Mouse (Mus musculus): ENCODE data around the gene 4930474N05Rik. TPM values are rescaled to one million over a fixed set of nuclear protein-coding genes. Genes with fewer than 3 reads are reported as not detected.
A peak's percentile ranks its signal among the peaks of the same experiment; 100 is the strongest.

4930474N05Rik gene
- polyA plus RNA-seq (2015; fragmentation: Nextera tagmentation; extraction: Ambion mirVana), result not detected in 2 replicates

DNA sequence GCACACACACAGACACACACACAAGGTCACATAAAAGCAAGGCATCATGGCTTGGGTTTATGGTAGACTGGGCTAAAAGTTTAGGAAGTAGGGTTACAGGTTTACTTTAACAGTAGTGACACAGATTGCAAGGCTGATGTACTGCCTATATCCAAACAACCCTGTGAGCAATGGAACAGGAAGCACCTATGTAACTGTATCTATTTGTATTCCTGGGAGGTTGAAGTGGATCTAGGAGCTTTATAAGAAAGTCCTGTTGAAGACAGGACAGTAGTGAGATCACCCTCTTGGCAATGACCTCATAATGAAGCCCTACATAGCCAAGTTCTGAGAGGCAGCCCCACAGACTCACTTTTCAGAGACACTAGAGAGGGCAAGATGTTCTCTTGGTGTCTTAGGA, at the start of gene 4930474N05Rik:
4930474N05Rik (plus strand) TSS at position 301 of the 400 bp plus-strand sequence.
- no peak within 1 kb of the TSS for H3K27ac ChIP-seq
- H3K4me3 ChIP-seq, result no peak within 1 kb of the TSS
- no peak within 1 kb of the TSS for H3K4me2 ChIP-seq
- no peak within 1 kb of the TSS for H3K9ac ChIP-seq
- no peak for ATAC-seq
- H3K36me3 ChIP-seq (ENCODE audit: poor library complexity, severe bottlenecking), result no peaks in the 10 kb centered on the region
- H3K4me1 ChIP-seq, result no peaks in the 10 kb centered on the region
- no peaks in the 10 kb centered on the region for H3K9me3 ChIP-seq (replicated peaks)
- H3K27me3 ChIP-seq, result no peaks in the 10 kb centered on the region

- H3K9ac ChIP-seq, result no peak overlapping the region
- peak; percentile 94 for ATAC-seq
- H3K36me3 ChIP-seq (ENCODE audit: poor library complexity, severe bottlenecking), result no peaks in the 10 kb centered on the region
- H3K4me1 ChIP-seq, result peaks cover 11% of the 10 kb centered on the region
- H3K27ac ChIP-seq, result peak overlapping the region; percentile 45; the same call in 1 of the 2 replicates
- H3K4me2 ChIP-seq, result peak overlapping the region; percentile 41
- no peaks in the 10 kb centered on the region for H3K9me3 ChIP-seq (replicated peaks)
- H3K27me3 ChIP-seq, result no peaks in the 10 kb centered on the region
- H3K4me3 ChIP-seq, result no peak overlapping the region
- WGBS, result 24% methylated on average over 9 of the region's 9 CpGs
These were observed 45.8 kb upstream of the 4930474N05Rik start for GRCm38 (mm10) chr14:36048746-36049391.

DNA sequence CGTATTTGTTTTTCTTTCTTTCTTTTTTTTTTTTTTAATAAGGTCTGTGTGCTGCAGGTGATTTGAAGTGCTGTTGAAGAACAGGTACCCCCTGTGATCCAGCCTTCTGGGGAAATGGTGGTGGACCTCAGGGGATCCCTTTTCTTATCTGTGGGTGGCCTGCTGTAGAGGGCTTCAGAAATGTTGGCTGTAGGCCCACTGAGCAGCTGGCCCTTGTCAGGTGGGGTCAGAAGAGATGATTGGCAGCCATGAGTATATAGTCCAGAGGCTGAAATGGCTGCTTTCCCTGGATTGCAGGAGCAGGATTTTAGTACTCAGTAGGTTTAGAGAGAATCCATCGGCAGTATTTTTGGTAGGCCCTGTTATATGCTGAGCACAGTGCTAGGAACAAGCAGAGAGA, 41.4 kb upstream of the 4930474N05Rik start:
- no peak for ATAC-seq
- WGBS, result 88% methylated on average over 2 of the region's 2 CpGs
- Histone ChIP-seq H3K36me3 (ENCODE audit: poor library complexity, severe bottlenecking) (no peaks in the 10 kb centered on the region), H3K4me3 (no peak overlapping the region), H3K27me3 (no peaks in the 10 kb centered on the region), H3K27ac (no peak overlapping the region), H3K9ac (no peak overlapping the region), H3K4me1 (peaks cover 10% of the 10 kb centered on the region), H3K9me3 (replicated peaks) (no peaks in the 10 kb centered on the region), H3K4me2 (no peak overlapping the region)

GRCm38 (mm10) chr14:36098528-36098927, 3.8 kb downstream of the 4930474N05Rik start:
- ATAC-seq, result no peak

GRCm38 (mm10) chr14:36099647-36100046, 4.9 kb downstream of the 4930474N05Rik start:
- H3K4me3 ChIP-seq, result no peak overlapping the region
- no peak for ATAC-seq
- H3K27me3 ChIP-seq, result no peaks in the 10 kb centered on the region
- H3K36me3 ChIP-seq (ENCODE audit: poor library complexity, severe bottlenecking), result no peaks in the 10 kb centered on the region
- 68% methylated on average over 1 of the region's 1 CpGs for WGBS
- H3K4me1 ChIP-seq, result no peaks in the 10 kb centered on the region
- no peaks in the 10 kb centered on the region for H3K9me3 ChIP-seq (replicated peaks)
- no peak overlapping the region for H3K27ac ChIP-seq
- H3K9ac ChIP-seq, result no peak overlapping the region
- no peak overlapping the region for H3K4me2 ChIP-seq

More at GRCm38 (mm10) chr14:36098528-36098927, 3.8 kb downstream of the 4930474N05Rik start:
- no peak overlapping the region for H3K27ac ChIP-seq
- no peak overlapping the region for H3K4me2 ChIP-seq
- no peak overlapping the region for H3K4me3 ChIP-seq
- no peaks in the 10 kb centered on the region for H3K4me1 ChIP-seq
- no peaks in the 10 kb centered on the region for H3K36me3 ChIP-seq (ENCODE audit: poor library complexity, severe bottlenecking)
- H3K9ac ChIP-seq, result no peak overlapping the region
- H3K27me3 ChIP-seq, result no peaks in the 10 kb centered on the region
- H3K9me3 ChIP-seq (replicated peaks), result no peaks in the 10 kb centered on the region
- 91% methylated on average over 3 of the region's 3 CpGs for WGBS

DNA sequence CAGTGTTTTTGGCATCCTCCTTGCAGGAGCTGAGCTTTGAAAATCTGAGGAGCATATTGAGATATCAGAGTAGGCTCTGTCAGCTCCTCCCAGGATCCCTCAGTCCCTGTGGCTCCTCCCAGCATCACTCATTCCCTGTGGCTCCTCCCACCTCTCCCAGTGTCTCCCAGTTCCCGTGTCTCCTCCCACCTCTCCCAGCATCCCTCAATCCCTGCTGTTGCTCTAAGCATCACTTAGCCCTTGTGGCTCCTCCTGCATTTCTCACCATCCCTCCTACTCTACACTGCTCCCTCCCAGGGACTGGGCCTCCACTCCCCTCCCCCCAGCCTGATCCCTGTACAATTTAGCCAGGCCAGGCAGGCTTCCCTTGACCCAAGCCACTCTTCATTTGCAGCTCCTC, 6.0 kb downstream of the 4930474N05Rik start:
- H3K4me2 ChIP-seq, result no peak overlapping the region
- H3K4me1 ChIP-seq, result no peaks in the 10 kb centered on the region
- no peaks in the 10 kb centered on the region for H3K36me3 ChIP-seq (ENCODE audit: poor library complexity, severe bottlenecking)
- no peaks in the 10 kb centered on the region for H3K27me3 ChIP-seq
- no peak for ATAC-seq
- no peaks in the 10 kb centered on the region for H3K9me3 ChIP-seq (replicated peaks)
- H3K27ac ChIP-seq, result no peak overlapping the region
- no peak overlapping the region for H3K4me3 ChIP-seq
- WGBS, result 39% methylated on average over 1 of the region's 1 CpGs
- H3K9ac ChIP-seq, result no peak overlapping the region

DNA sequence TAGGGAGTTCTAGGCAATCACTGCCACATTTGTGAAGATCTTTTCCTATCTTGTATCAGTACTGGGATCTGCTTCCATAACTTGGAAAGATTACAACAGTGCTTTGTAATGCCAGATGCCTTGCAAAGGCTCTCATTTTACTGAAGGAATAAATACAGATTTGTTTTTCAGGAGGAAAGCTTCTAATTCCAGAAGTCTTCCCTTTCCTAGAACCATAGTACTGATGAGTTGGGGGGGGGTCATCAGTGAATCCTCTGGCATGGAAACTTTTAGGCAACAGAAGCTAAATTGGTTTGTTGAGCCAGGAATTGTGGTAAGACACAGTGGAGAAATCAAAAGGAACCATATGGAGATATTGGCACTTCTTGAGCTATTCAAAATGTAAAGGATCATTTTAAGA, 19.8 kb downstream of the 4930474N05Rik start:
- ATAC-seq, result no peak
- Histone ChIP-seq H3K4me2 (no peak overlapping the region), H3K36me3 (ENCODE audit: poor library complexity, severe bottlenecking) (no peaks in the 10 kb centered on the region), H3K27me3 (no peaks in the 10 kb centered on the region), H3K27ac (no peak overlapping the region), H3K4me3 (no peak overlapping the region), H3K9me3 (replicated peaks) (no peaks in the 10 kb centered on the region), H3K4me1 (no peaks in the 10 kb centered on the region), H3K9ac (no peak overlapping the region)

DNA sequence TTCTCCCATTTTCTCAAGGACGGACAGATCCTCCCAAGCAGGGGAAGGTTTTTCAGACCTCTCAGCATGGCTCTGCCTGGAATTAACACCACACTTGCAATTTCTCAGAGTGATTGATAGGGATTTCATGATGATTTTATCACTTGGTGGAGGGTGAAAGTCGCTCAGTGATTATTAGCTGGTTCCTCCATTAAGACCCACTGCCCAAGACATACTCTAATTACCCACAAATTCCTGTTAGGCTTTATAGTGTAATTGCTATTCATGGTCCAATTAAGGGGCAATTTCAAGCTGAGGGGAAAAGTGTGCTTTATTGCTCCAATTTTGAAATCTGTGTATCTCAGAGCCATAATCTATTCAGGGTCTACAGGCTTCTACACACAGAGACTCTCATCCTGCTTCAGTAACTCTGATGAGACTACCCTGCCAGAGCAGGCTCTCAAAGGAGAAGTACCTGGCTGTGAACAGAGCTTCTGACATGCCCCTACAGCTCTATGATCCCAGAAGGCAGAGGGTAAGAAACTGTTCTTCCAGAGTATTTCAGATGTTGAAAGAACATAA, 29.1 kb downstream of the 4930474N05Rik start:
- Histone ChIP-seq H3K27ac (no peak overlapping the region), H3K9ac (no peak overlapping the region), H3K4me1 (0 out of 2 replicates have a peak, but pooled peaks cover 2% of the 10 kb centered on the region), H3K4me3 (no peak overlapping the region), H3K27me3 (no peaks in the 10 kb centered on the region), H3K36me3 (ENCODE audit: poor library complexity, severe bottlenecking) (no peaks in the 10 kb centered on the region), H3K9me3 (replicated peaks) (no peaks in the 10 kb centered on the region), H3K4me2 (no peak overlapping the region)
- ATAC-seq, result peak; percentile 16; the same call in 1 of the 2 replicates
- 44% methylated on average over 2 of the region's 2 CpGs for WGBS

GRCm38 (mm10) chr14:36135749-36136148, 41.0 kb downstream of the 4930474N05Rik start:
- H3K9ac ChIP-seq, result no peak overlapping the region
- H3K27ac ChIP-seq, result no peak overlapping the region
- H3K4me3 ChIP-seq, result no peak overlapping the region
- peak; percentile 51; the same call in 1 of the 2 replicates for ATAC-seq
- no peaks in the 10 kb centered on the region for H3K9me3 ChIP-seq (replicated peaks)
- H3K27me3 ChIP-seq, result no peaks in the 10 kb centered on the region
- H3K4me1 ChIP-seq, result 0 out of 2 replicates have a peak, but pooled peaks cover 5% of the 10 kb centered on the region
- H3K36me3 ChIP-seq (ENCODE audit: poor library complexity, severe bottlenecking), result no peaks in the 10 kb centered on the region
- 45% methylated on average over 3 of the region's 3 CpGs for WGBS
- H3K4me2 ChIP-seq, result no peak overlapping the region

DNA sequence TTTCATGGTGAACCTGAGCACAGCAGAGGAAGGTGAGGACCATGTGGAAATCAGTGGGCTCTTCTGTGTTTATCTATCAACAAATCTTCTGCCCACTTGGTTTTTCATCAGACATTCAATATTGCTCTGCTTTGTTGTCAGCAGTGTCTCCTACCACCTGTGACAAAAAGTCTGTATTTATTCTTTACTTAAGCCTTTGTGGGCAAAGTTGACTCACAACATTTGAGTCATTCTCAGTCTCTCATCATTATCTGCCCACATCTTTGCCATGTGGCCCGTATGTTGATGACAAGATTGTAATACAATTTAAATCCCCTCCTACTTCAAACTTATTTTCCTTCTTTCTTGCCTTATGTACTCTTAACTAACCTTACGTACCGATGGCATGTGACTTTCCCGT, 43.0 kb downstream of the 4930474N05Rik start:
- ATAC-seq, result no peak
- no peaks in the 10 kb centered on the region for H3K9me3 ChIP-seq (replicated peaks)
- 90% methylated on average over 4 of the region's 4 CpGs for WGBS
- H3K36me3 ChIP-seq (ENCODE audit: poor library complexity, severe bottlenecking), result no peaks in the 10 kb centered on the region
- H3K27me3 ChIP-seq, result no peaks in the 10 kb centered on the region
- H3K4me3 ChIP-seq, result no peak overlapping the region
- H3K4me2 ChIP-seq, result no peak overlapping the region
- no peak overlapping the region for H3K27ac ChIP-seq
- H3K9ac ChIP-seq, result no peak overlapping the region
- 0 out of 2 replicates have a peak, but pooled peaks cover 5% of the 10 kb centered on the region for H3K4me1 ChIP-seq

DNA sequence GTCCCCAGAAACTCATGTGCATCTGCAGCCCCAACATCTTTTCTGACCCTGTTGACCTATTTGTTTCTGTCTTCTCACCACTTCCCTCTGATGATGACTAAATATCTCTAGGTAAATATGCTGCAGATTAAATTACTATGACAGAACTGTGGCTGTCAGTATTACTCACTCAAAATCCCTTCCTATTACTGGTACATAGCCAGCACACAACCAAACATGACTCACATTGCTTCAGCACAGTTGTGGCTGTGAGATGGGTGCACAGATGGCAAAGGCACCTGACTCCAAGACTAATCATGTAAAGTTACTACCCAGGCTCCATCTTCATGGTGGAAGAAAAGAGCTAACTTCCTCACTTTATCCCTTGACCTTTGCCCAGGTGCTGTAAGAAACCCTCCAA, 50.5 kb downstream of the 4930474N05Rik start:
- H3K36me3 ChIP-seq (ENCODE audit: poor library complexity, severe bottlenecking), result no peaks in the 10 kb centered on the region
- no peaks in the 10 kb centered on the region for H3K27me3 ChIP-seq
- no peak overlapping the region for H3K27ac ChIP-seq
- no peaks in the 10 kb centered on the region for H3K9me3 ChIP-seq (replicated peaks)
- no peak for ATAC-seq
- H3K4me2 ChIP-seq, result no peak overlapping the region
- H3K4me1 ChIP-seq, result no peaks in the 10 kb centered on the region
- no peak overlapping the region for H3K9ac ChIP-seq
- no peak overlapping the region for H3K4me3 ChIP-seq
